Mouse (Mus musculus) embryo, embryonic 10 days (tissue): Measurements from ENCODE around the gene Aldh3b3.
A peak's percentile ranks its signal among the peaks of the same experiment; 100 is the strongest.
"Not testable (repeated sequence)": the region's sequence is repeated elsewhere in the genome, so short reads cannot be mapped to it uniquely, and the experiment has no call there.

Source experiments
- DNase-seq: peaks from one replicate; pipeline ENCODE4 v3.0.0-alpha.2; 2015; ENCODE audit warnings: low spot score

The Aldh3b3 gene

GRCm38 (mm10) chr19:3935896-3936850 lies 22.3 kb upstream of the Aldh3b3 start:
- DNase-seq, result peak; percentile 65

GRCm38 (mm10) chr19:3942315-3942714 lies 16.1 kb upstream of the Aldh3b3 start:
- DNase-seq, result no peak

- DNase-seq, result peak; percentile 30
Measured at GRCm38 (mm10) chr19:3942986-3943735, 15.3 kb upstream of the Aldh3b3 start.

DNA sequence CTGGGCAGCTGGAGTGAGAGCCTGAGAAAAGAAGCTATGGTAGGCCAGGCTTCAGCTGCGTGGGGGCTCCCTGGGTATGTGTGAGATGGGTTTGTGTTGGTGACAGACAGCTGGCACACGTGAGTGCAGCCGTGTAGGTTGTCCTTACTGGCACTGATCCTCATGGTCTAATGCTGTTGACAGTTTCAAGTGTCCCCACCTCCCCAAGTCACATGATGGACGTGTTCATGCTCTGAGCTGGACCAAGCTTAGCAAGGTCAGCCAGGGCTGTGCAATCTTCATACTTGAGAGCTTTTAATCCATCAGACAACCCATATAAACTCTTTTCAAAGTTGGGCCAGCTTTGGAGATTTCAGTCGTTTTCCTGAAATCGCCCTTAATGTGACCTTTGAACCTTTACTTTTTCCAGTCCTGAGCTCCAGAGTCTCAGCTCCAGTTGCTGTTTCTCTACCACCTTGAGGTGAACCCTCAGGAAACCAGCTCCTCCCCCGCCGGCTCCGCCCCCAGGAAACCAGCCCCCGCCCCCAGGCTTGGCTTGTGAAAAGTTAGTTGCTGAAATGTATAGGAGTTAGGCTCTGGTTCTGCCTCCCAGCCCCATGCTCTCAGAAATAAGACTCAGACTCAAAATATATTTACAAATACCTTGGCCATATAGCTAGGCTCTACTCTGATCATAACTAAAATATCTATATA lies 12.4 kb upstream of the Aldh3b3 start:
- DNase-seq, result no peak

- DNase-seq, result peak; percentile 77
Measured at GRCm38 (mm10) chr19:3946715-3947114, 11.7 kb upstream of the Aldh3b3 start.

DNA sequence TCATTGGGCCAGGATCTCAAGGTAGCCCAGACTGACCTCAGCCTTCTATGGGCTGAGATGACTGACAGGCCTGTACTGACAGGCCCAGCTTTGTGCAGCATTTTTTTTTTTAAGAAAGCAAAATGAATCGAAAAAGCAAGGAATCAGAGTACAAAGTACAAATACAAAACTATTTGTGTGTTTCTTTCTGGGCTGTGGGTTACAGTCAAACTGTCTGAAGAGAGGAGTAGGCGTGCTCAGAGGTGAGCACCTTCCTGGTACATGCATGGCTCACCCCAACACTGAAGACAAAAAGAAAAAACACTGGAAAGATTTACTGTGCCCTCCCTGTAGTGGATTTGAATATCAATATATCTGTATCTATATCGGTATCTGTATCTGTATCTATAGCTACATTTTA lies 10.6 kb upstream of the Aldh3b3 start:
- DNase-seq, result no peak

DNA sequence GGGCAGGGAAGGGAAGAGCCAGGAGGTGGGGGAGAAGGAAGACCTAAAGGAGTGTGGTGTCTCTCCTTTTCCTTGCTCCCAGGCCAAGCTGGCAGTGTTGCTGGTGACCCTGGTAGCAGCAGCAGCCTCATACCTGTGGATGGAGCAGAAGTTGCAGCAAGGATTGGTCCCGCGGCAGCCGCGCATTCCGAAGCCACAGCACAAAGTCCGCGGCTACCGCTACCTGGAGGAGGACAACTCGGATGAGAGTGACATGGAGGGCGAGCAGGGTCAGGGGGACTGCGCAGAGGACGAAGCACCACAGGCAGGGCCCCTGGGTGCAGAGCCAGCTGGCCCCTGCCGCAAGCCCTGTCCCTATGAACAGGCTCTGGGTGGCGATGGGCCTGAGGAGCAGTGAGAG lies 9.9 kb upstream of the Aldh3b3 start:
- no peak for DNase-seq

DNA sequence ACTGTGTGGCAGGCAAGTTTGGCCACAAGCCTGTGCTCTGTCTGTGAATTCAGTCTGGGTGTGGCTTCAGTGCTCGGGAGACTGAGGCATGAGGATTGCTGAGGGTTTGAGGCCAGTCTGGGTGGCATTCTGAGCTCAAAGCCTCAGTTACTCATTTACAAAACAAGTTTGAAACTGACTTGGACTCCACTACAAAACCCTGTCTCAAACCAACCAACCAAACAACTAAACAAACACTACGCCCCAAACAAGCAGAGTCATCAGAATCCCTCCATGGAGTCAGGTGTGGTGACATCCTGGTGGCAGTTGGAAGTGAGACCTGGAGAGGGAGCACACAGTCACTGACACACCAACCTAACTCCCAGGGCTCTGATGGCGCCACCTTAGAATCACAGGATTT lies 8.1 kb upstream of the Aldh3b3 start:
- DNase-seq, result no peak

DNA sequence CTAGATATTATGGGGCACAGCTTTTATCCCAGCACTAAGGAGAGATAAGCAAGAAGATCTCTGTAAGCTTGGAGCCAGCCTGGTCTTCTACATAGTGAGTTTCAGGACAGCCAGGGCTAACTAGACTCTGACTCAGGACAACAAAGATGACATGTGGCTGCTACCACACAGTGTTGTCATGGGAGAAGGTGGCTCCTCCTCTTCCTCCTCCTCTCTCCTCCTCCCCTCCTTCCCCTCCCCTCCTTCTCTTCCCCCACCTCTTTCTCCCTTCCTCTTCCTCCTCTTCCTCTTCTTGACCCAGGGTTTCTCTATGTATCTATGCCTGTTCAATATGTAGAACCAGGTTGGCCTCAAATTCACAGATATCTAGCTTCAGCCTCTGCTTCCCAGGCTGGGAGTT lies 7.0 kb upstream of the Aldh3b3 start:
- no peak for DNase-seq

- DNase-seq, result no peak
Measured at GRCm38 (mm10) chr19:3952099-3952498, 6.3 kb upstream of the Aldh3b3 start.

DNA sequence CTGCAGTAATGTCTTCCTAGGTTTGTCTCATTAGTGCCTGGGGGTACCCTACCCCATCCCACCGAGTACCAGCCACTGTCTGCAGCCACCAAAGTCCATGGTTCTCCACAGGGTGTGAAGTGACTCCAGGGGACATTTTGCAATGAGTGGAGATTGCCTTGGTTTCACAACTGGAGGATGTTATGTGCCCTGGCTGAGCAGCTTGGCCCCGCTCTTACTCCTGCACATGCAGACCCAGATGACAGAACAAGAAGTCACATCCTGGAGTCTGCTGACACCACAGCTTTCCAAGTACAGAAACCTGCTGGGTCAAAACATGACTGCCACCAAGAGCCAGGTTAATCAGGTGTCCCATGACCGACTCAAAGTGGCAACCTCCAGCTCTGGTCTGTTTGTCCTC lies 3.4 kb upstream of the Aldh3b3 start:
- no peak for DNase-seq

- DNase-seq, result no peak
Measured at GRCm38 (mm10) chr19:3955804-3956203, 2.6 kb upstream of the Aldh3b3 start.

DNA sequence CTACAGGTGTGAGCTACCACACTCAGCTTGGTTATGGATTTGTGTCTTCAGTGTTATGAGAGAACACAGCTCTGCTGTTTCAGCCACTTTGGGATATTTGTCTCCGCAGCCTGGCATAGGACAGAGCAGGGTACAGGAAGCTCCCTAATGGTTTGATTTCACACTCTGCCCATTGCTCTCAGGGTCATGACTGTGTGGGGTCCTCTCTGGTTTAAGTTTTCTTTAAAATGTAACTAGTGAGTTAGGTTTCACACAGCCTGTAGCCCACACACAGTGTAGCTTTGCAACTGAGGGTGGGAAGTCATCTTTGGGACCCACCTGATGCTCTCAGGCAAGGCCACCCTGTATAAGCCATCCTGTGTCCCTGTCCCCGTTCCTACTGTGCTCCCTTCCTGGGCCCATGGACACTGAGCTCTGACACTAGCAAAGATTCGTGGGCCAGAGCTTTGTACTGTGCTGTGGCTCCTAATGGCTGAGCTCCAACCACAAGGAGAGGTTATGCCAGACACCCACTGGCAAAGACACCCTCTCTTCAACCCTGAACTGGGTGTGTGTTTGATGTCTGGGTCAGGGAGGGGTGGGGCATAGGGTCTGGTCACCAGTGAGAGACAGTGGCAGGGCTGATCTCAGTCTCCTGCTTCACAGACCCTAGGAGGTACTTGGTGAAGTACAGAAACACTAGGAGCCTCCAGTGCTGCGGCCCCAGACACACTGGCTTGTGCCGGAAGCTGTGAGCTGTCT lies 979 bp upstream of the Aldh3b3 start:
- not testable (repeated sequence) for DNase-seq

DNA sequence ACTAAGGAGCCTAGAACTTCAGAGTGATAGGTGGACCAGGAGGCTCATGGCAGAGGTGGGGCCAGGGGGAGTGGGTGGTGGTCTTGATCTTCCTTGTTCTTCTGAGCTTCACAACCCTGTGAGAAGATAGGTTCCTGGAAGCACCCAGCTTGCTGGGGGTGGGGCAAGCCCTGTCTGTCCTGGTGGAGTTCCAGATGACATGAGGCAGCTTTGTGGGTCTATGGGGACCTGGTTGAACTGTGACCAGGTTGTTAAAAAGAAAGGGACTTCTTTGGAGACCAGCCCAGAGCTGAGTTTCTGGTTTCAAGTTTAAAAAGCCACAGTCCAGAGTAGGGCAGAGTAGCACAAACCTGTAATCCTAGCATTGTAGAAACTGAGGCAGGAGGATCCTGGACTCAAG lies 585 bp downstream of the Aldh3b3 start:
- DNase-seq, result no peak

- DNase-seq, result no peak
Measured at GRCm38 (mm10) chr19:3960211-3960610, 1.8 kb downstream of the Aldh3b3 start.

- not testable (repeated sequence) for DNase-seq
Measured at GRCm38 (mm10) chr19:3961805-3962204, 3.4 kb downstream of the Aldh3b3 start.

- DNase-seq, result no peak
Measured at GRCm38 (mm10) chr19:3962469-3962868, 4.0 kb downstream of the Aldh3b3 start.

DNA sequence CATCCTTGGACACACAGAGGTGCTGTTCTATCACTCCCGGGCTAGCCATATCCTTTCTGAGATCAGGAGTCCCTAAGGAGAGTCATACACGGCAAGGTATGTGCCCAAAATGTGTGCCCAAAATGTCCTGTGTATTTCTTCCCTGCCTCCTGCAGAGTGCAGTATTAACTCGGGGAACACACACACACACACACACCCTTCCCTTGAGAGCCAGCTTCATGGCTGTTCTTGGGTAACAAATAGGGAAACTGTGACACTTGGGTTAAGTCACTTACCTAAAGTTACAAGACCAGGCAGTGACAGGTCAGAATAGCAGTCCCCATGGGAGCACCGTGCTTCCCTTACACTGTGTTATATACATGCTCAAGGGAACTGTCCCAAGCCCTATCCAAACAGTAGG lies 5.6 kb downstream of the Aldh3b3 start:
- no peak for DNase-seq

GRCm38 (mm10) chr19:3966330-3967075 lies 8.1 kb downstream of the Aldh3b3 start:
- DNase-seq, result no peak

GRCm38 (mm10) chr19:3967258-3967657 lies 8.8 kb downstream of the Aldh3b3 start:
- DNase-seq, result no peak

DNA sequence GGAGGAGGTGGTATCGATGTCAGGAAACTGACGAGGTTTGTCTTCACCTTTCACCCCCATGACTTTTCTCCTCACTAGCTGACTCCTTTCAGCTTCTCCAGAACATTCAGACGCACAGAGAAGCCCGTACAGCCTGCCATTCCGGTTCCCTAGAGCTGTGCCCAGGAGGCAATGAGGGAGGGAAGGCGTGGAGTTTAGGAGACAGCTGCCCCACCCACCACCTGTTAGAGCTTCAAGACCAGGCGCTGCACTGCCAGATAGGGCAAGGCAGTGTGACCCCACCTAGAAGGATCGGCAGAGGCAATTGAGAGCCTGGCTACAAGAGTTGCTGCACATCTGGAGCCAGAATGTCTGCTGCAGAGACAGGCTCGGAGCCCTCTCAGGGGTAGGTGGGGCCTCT lies 13.8 kb downstream of the Aldh3b3 start, which contains the start of gene Aldh3b2:
Gene Aldh3b2, plus strand, starts transcription at position 100 of the 400 bp plus-strand sequence.
- DNase-seq, result peak; percentile 53
